Mouse (Mus musculus) hindbrain, embryonic 12.5 days (tissue): ENCODE data around the gene Kazn. TPM values are rescaled to one million over a fixed set of nuclear protein-coding genes. Genes with fewer than 3 reads are reported as not detected.

Source experiments
- ATAC-seq: fragments of 200-750 bp; cut with Nextera tagmentation; 2 replicates; pipeline ENCODE4 v1.8.0; 2017; ENCODE audit warnings: moderate TSS enrichment; ENCODE audit not compliant: low FRiP score
- H3K27ac ChIP-seq: fragments of 300-500 bp; sonication (generic); 2 replicates; pipeline ENCODE4 v1.5.1; 2016; ENCODE audit warnings: mild to moderate bottlenecking
- H3K27me3 ChIP-seq: fragments of 300-500 bp; sonication (generic); 2 replicates; pipeline ENCODE4 v1.6.1; 2016; ENCODE audit warnings: mild to moderate bottlenecking
- H3K36me3 ChIP-seq: fragments of 300-500 bp; sonication (generic); 2 replicates; pipeline ENCODE4 v1.6.1; 2016; ENCODE audit warnings: mild to moderate bottlenecking
- H3K4me1 ChIP-seq: fragments of 300-500 bp; sonication (generic); 2 replicates; pipeline ENCODE4 v1.6.1; 2016
- H3K4me2 ChIP-seq: fragments of 300-500 bp; sonication (generic); replicated peaks from 2 replicates; pipeline ENCODE4 v1.6.1; 2016; ENCODE audit warnings: mild to moderate bottlenecking
- H3K4me3 ChIP-seq: fragments of 300-500 bp; sonication (generic); 2 replicates; pipeline ENCODE4 v1.5.1; 2016; ENCODE audit warnings: mild to moderate bottlenecking
- H3K9ac ChIP-seq: fragments of 300-500 bp; sonication (generic); 2 replicates; pipeline ENCODE4 v1.6.1; 2016; ENCODE audit warnings: mild to moderate bottlenecking, moderate library complexity
- H3K9me3 ChIP-seq: fragments of 300-500 bp; sonication (generic); replicated peaks from 2 replicates; pipeline ENCODE4 v1.6.1; 2016; ENCODE audit warnings: mild to moderate bottlenecking
- WGBS: fragments of 180-500 bp; shearing (Covaris S2); methylation state at CpG from one replicate; pipeline ENCODE4 v1.1.7; 2016; 5-methylcytosine and 5-hydroxymethylcytosine counted together
- polyA plus RNA-seq: library from polyadenylated mRNA; unstranded; fragments of >200 nt; fragmentation: Nextera tagmentation; extraction: Ambion mirVana; gene quantifications from 2 replicates; pipeline ENCODE4 v1.2.1, GENCODE M21; 2016

Kazn gene
- polyA plus RNA-seq, 1 experiment from 2014 or later, result 20.6 TPM

- peaks cover 13% of the 10 kb centered on the region for H3K4me1 ChIP-seq
- peaks cover 7% of the 10 kb centered on the region; the same call in 1 of the 2 replicates for H3K27me3 ChIP-seq
- WGBS, result 88% methylated on average over 8 of the region's 8 CpGs
- H3K9me3 ChIP-seq, result no peaks in the 10 kb centered on the region
- no peak overlapping the region for H3K27ac ChIP-seq
- no peak overlapping the region for H3K4me2 ChIP-seq
- no peak for ATAC-seq
- no peak overlapping the region for H3K9ac ChIP-seq
- no peak overlapping the region for H3K4me3 ChIP-seq
- H3K36me3 ChIP-seq, result no peaks in the 10 kb centered on the region
Measured at GRCm38 (mm10) chr4:142063057-142063534, 176.1 kb downstream of the Kazn start.

GRCm38 (mm10) chr4:142061485-142062240 is 177.5 kb downstream of the Kazn start:
- no peaks in the 10 kb centered on the region for H3K36me3 ChIP-seq
- H3K4me3 ChIP-seq, result no peak overlapping the region
- H3K4me2 ChIP-seq, result no peak overlapping the region
- 77% methylated on average over 23 of the region's 23 CpGs for WGBS
- no peaks in the 10 kb centered on the region for H3K9me3 ChIP-seq
- no peak for ATAC-seq
- H3K9ac ChIP-seq, result no peak overlapping the region
- H3K4me1 ChIP-seq, result peaks cover 11% of the 10 kb centered on the region
- H3K27me3 ChIP-seq, result peaks cover 7% of the 10 kb centered on the region; the same call in 1 of the 2 replicates
- H3K27ac ChIP-seq, result no peak overlapping the region

- H3K27me3 ChIP-seq, result peaks cover 7% of the 10 kb centered on the region; the same call in 1 of the 2 replicates
- no peak overlapping the region for H3K4me2 ChIP-seq
- H3K9ac ChIP-seq, result no peak overlapping the region
- H3K9me3 ChIP-seq, result no peaks in the 10 kb centered on the region
- H3K36me3 ChIP-seq, result no peaks in the 10 kb centered on the region
- H3K4me3 ChIP-seq, result no peak overlapping the region
- 0 out of 2 replicates have a peak overlapping the region, but pooled peaks have one; percentile 35 for H3K27ac ChIP-seq
- WGBS, result 59% methylated on average over 18 of the region's 18 CpGs
- ATAC-seq, result no peak
- peaks cover 6% of the 10 kb centered on the region for H3K4me1 ChIP-seq
Measured at GRCm38 (mm10) chr4:142060455-142061378, 178.5 kb downstream of the Kazn start.

- H3K4me2 ChIP-seq, result no peak overlapping the region
- peaks cover 6% of the 10 kb centered on the region for H3K4me1 ChIP-seq
- ATAC-seq, result no peak
- WGBS, result 87% methylated on average over 8 of the region's 8 CpGs
- H3K36me3 ChIP-seq, result no peaks in the 10 kb centered on the region
- no peak overlapping the region for H3K4me3 ChIP-seq
- no peaks in the 10 kb centered on the region for H3K9me3 ChIP-seq
- H3K27me3 ChIP-seq, result peaks cover 4% of the 10 kb centered on the region; the same call in 1 of the 2 replicates
- no peak overlapping the region for H3K27ac ChIP-seq
- no peak overlapping the region for H3K9ac ChIP-seq
Measured at GRCm38 (mm10) chr4:142059841-142060193, 179.4 kb downstream of the Kazn start.

- H3K9me3 ChIP-seq, result no peaks in the 10 kb centered on the region
- 80% methylated on average over 13 of the region's 13 CpGs for WGBS
- no peaks in the 10 kb centered on the region for H3K27me3 ChIP-seq
- no peaks in the 10 kb centered on the region for H3K36me3 ChIP-seq
- ATAC-seq, result no peak
- H3K4me2 ChIP-seq, result no peak overlapping the region
- no peak overlapping the region for H3K27ac ChIP-seq
- H3K4me3 ChIP-seq, result no peak overlapping the region
- H3K9ac ChIP-seq, result no peak overlapping the region
- peaks cover 6% of the 10 kb centered on the region for H3K4me1 ChIP-seq
Measured at GRCm38 (mm10) chr4:142059113-142059840, 179.9 kb downstream of the Kazn start.

GRCm38 (mm10) chr4:142057529-142058216 is 181.5 kb downstream of the Kazn start:
- Histone ChIP-seq H3K9me3 (no peaks in the 10 kb centered on the region), H3K27ac (no peak overlapping the region), H3K4me1 (peaks cover 9% of the 10 kb centered on the region), H3K4me3 (no peak overlapping the region), H3K4me2 (no peak overlapping the region), H3K36me3 (no peaks in the 10 kb centered on the region), H3K9ac (no peak overlapping the region), H3K27me3 (no peaks in the 10 kb centered on the region)
- WGBS, result 88% methylated on average over 22 of the region's 22 CpGs
- ATAC-seq, result no peak

- H3K9me3 ChIP-seq, result no peaks in the 10 kb centered on the region
- WGBS, result 80% methylated on average over 8 of the region's 8 CpGs
- no peaks in the 10 kb centered on the region for H3K36me3 ChIP-seq
- no peak overlapping the region for H3K9ac ChIP-seq
- H3K4me1 ChIP-seq, result peaks cover 4% of the 10 kb centered on the region
- no peak for ATAC-seq
- H3K27ac ChIP-seq, result no peak overlapping the region
- no peaks in the 10 kb centered on the region for H3K27me3 ChIP-seq
- no peak overlapping the region for H3K4me2 ChIP-seq
- no peak overlapping the region for H3K4me3 ChIP-seq
Measured at GRCm38 (mm10) chr4:142055600-142055999, 183.6 kb downstream of the Kazn start.

- no peak overlapping the region for H3K4me2 ChIP-seq
- no peak overlapping the region for H3K4me3 ChIP-seq
- H3K4me1 ChIP-seq, result peaks cover 2% of the 10 kb centered on the region; the same call in 1 of the 2 replicates
- no peak overlapping the region for H3K27ac ChIP-seq
- no peak for ATAC-seq
- no peaks in the 10 kb centered on the region for H3K36me3 ChIP-seq
- H3K27me3 ChIP-seq, result no peaks in the 10 kb centered on the region
- no peak overlapping the region for H3K9ac ChIP-seq
- no peaks in the 10 kb centered on the region for H3K9me3 ChIP-seq
- 83% methylated on average over 11 of the region's 11 CpGs for WGBS
Measured at GRCm38 (mm10) chr4:142054580-142054979, 184.6 kb downstream of the Kazn start.

- WGBS, result 50% methylated on average over 9 of the region's 9 CpGs
- no peak overlapping the region for H3K4me2 ChIP-seq
Measured at GRCm38 (mm10) chr4:142053661-142054448, 185.3 kb downstream of the Kazn start.

GRCm38 (mm10) chr4:142053261-142053660 is 185.9 kb downstream of the Kazn start:
- no peaks in the 10 kb centered on the region for H3K36me3 ChIP-seq
- H3K4me3 ChIP-seq, result no peak overlapping the region
- no peaks in the 10 kb centered on the region for H3K9me3 ChIP-seq
- H3K4me1 ChIP-seq, result peaks cover 3% of the 10 kb centered on the region
- no peak overlapping the region for H3K9ac ChIP-seq
- no peaks in the 10 kb centered on the region for H3K27me3 ChIP-seq
- 68% methylated on average over 4 of the region's 4 CpGs for WGBS
- no peak for ATAC-seq
- no peak overlapping the region for H3K27ac ChIP-seq
- H3K4me2 ChIP-seq, result no peak overlapping the region

More at GRCm38 (mm10) chr4:142053661-142054448, 185.3 kb downstream of the Kazn start:
- Histone ChIP-seq H3K27me3 (no peaks in the 10 kb centered on the region), H3K36me3 (no peaks in the 10 kb centered on the region), H3K4me1 (peaks cover 2% of the 10 kb centered on the region; the same call in 1 of the 2 replicates), H3K9ac (no peak overlapping the region), H3K27ac (no peak overlapping the region), H3K4me3 (no peak overlapping the region), H3K9me3 (no peaks in the 10 kb centered on the region)
- ATAC-seq, result no peak
